Comparison of ENCODE assay signal across 8 mouse cellular contexts in genomic region chrX:73718686-73719362, GRCm38 (mm10). TPM values are rescaled to one million over a fixed set of nuclear protein-coding genes. Genes with fewer than 3 reads are reported as not detected.
DNase-seq lines count a peak whose midpoint lies in the region; ATAC-seq and TF ChIP-seq lines count a peak whose summit lies in the region.

No protein-coding gene starts in this region.

- peak overlapping the region; percentile 44; the same call in 1 of the 2 replicates for H3K9ac ChIP-seq in lung, embryonic 15.5 days

- H3K27me3 ChIP-seq in kidney, adult 2 months (replicated peaks; ENCODE audit: control insufficient read depth, insufficient read depth, low read length) = no peaks in the 10 kb centered on the region
- no peaks in the 10 kb centered on the region for H3K27me3 ChIP-seq in lung, embryonic 15.5 days

- H3K9me3 ChIP-seq in lung, embryonic 15.5 days = no peaks in the 10 kb centered on the region

- peak overlapping the region; percentile 42; the same call in 1 of the 2 replicates for H3K27ac ChIP-seq in kidney, adult 2 months (ENCODE audit: insufficient read depth, low read depth, low read length)
- peak overlapping the region; percentile 81 for H3K27ac ChIP-seq in lung, embryonic 15.5 days

- no peak for TF ChIP-seq POLR2A in kidney, adult 2 months (IDR thresholded peaks at IDR 0.05; ENCODE audit: low read depth, low read length)

- H3K4me3 ChIP-seq in kidney, adult 2 months (ENCODE audit: insufficient read depth, low read depth, low read length) = 0 out of 2 replicates have a peak overlapping the region, but pooled peaks have one; percentile 13
- H3K4me3 ChIP-seq in lung, embryonic 15.5 days = peak overlapping the region; percentile 58; the same call in 1 of the 2 replicates

- no peaks in the 10 kb centered on the region for H3K36me3 ChIP-seq in kidney, adult 2 months (ENCODE audit: control insufficient read depth, insufficient read depth, low read length)
- no peaks in the 10 kb centered on the region for H3K36me3 ChIP-seq in lung, embryonic 15.5 days

- peak overlapping the region; percentile 73 for H3K4me2 ChIP-seq in lung, embryonic 15.5 days

- peak; percentile 30 for ATAC-seq in granulocyte monocyte progenitor cell, adult 5-6 weeks (replicated peaks; ENCODE audit: poor library complexity, severe bottlenecking)
- no peak for ATAC-seq in lung, embryonic 15.5 days (ENCODE audit: borderline replicate concordance, extremely low read depth, low FRiP score, low TSS enrichment)
- ATAC-seq in frontal cortex, adult (ENCODE audit: low TSS enrichment) = no peak

- TF ChIP-seq CTCF in kidney, adult 2 months (conservative IDR thresholded peaks at IDR 0.05; ENCODE audit: insufficient read depth, insufficient read length, low read depth, low read length) = no peak

- H3K4me1 ChIP-seq in kidney, adult 2 months (ENCODE audit: control insufficient read depth, insufficient read depth, low read length) = peaks cover 4% of the 10 kb centered on the region; the same call in 1 of the 2 replicates
- H3K4me1 ChIP-seq in lung, embryonic 15.5 days = peaks cover 28% of the 10 kb centered on the region

- DNase-seq in ovary, adult 18-20 months (ENCODE audit: low spot score) = peak; percentile 38
- no peak for DNase-seq in ovary, postnatal 10 days (ENCODE audit: low spot score)
- peak; percentile 83 to 86 for DNase-seq in adrenal gland, postnatal 36 days
- peak; percentile 56 for DNase-seq in kidney, adult 2 months
- DNase-seq in spleen, postnatal 10 days (ENCODE audit: low spot score in 2 of 2) = peak; percentile 36 to 74

- WGBS in kidney, adult 2 months = 17% methylated on average over 5 of the region's 5 CpGs
- WGBS in lung, embryonic 15.5 days = 38% methylated on average over 5 of the region's 5 CpGs

RNA-seq across cellular contexts. Expression of gene Abcd1, which starts 2.4 kb away (rescaled TPM):
- 10 to 100 TPM; 21.6 to 31.5 TPM for total RNA-seq in adrenal gland, postnatal 36 days (2021)
- 61.0 and 61.6 TPM in 2 replicates for total RNA-seq in granulocyte monocyte progenitor cell, adult 5-6 weeks (2014; fragmentation: Nextera tagmentation)
- 19.5 and 26.1 TPM in 2 replicates for total RNA-seq in granulocyte monocyte progenitor cell, adult 5-6 weeks (2017)
- 20.0 and 20.2 TPM in 2 replicates for polyA plus RNA-seq in kidney, adult 2 months (2012; rRNA removed)
- 23.3 and 25.1 TPM in 2 replicates for polyA plus RNA-seq in lung, embryonic 15.5 days (2015; fragmentation: Nextera tagmentation; extraction: Ambion mirVana)

RNA-seq across cellular contexts. Expression of gene Bcap31, which starts 2.8 kb away (rescaled TPM):
- total RNA-seq in adrenal gland, postnatal 36 days (2021) = 100 to 1,000 TPM; 278 to 286 TPM
- total RNA-seq in granulocyte monocyte progenitor cell, adult 5-6 weeks (2014; fragmentation: Nextera tagmentation) = 127 and 157 TPM in 2 replicates
- 255 and 292 TPM in 2 replicates for total RNA-seq in granulocyte monocyte progenitor cell, adult 5-6 weeks (2017)
- polyA plus RNA-seq in kidney, adult 2 months (2012; rRNA removed) = 81.7 and 111 TPM in 2 replicates
- 287 and 292 TPM in 2 replicates for polyA plus RNA-seq in lung, embryonic 15.5 days (2015; fragmentation: Nextera tagmentation; extraction: Ambion mirVana)

RNA-seq across cellular contexts. Expression of gene Plxnb3, which starts 38.1 kb away (rescaled TPM):
- total RNA-seq in adrenal gland, postnatal 36 days (2021) = under 1 TPM; 0.30 to 0.66 TPM
- not detected in 2 replicates for total RNA-seq in granulocyte monocyte progenitor cell, adult 5-6 weeks (2014; fragmentation: Nextera tagmentation)
- total RNA-seq in granulocyte monocyte progenitor cell, adult 5-6 weeks (2017) = 0.13 and 0.57 TPM in 2 replicates
- polyA plus RNA-seq in kidney, adult 2 months (2012; rRNA removed) = 0.58 and 0.83 TPM in 2 replicates
- polyA plus RNA-seq in lung, embryonic 15.5 days (2015; fragmentation: Nextera tagmentation; extraction: Ambion mirVana) = 0.30 and 0.67 TPM in 2 replicates

RNA-seq across cellular contexts. Expression of gene Slc6a8, which starts 45.9 kb away (rescaled TPM):
- total RNA-seq in adrenal gland, postnatal 36 days (2021) = 100 to 1,000 TPM in 1 of 2 experiments, 10 to 100 TPM in 1; 62.6 to 126 TPM
- total RNA-seq in granulocyte monocyte progenitor cell, adult 5-6 weeks (2014; fragmentation: Nextera tagmentation) = 1.1 TPM in 1 of 2 replicates, not detected in the other
- total RNA-seq in granulocyte monocyte progenitor cell, adult 5-6 weeks (2017) = not detected in 2 replicates
- polyA plus RNA-seq in kidney, adult 2 months (2012; rRNA removed) = 228 and 237 TPM in 2 replicates
- polyA plus RNA-seq in lung, embryonic 15.5 days (2015; fragmentation: Nextera tagmentation; extraction: Ambion mirVana) = 6.2 and 6.6 TPM in 2 replicates

RNA-seq across cellular contexts. Expression of gene Srpk3, which starts 55.4 kb away (rescaled TPM):
- under 1 TPM in 1 of 2 experiments, not detected in 1; 0.33 TPM for total RNA-seq in adrenal gland, postnatal 36 days (2021)
- not detected in 2 replicates for total RNA-seq in granulocyte monocyte progenitor cell, adult 5-6 weeks (2014; fragmentation: Nextera tagmentation)
- total RNA-seq in granulocyte monocyte progenitor cell, adult 5-6 weeks (2017) = not detected in 2 replicates
- polyA plus RNA-seq in kidney, adult 2 months (2012; rRNA removed) = 2.6 and 4.0 TPM in 2 replicates
- 3.7 and 5.4 TPM in 2 replicates for polyA plus RNA-seq in lung, embryonic 15.5 days (2015; fragmentation: Nextera tagmentation; extraction: Ambion mirVana)
